Mouse (Mus musculus) G1E (cell line): Measurements from ENCODE around the gene Grsf1. TPM values are rescaled to one million over a fixed set of nuclear protein-coding genes. Genes with fewer than 3 reads are reported as not detected.
A peak's percentile ranks its signal among the peaks of the same experiment; 100 is the strongest.

Experiments used
- ATAC-seq: 2 replicates; pipeline ENCODE4 v1.8.0; 2016; ENCODE audit warnings: mild to moderate bottlenecking; ENCODE audit not compliant: insufficient number of reproducible peaks, poor library complexity, low FRiP score, severe bottlenecking; ENCODE audit errors: extremely low read depth
- DNase-seq: peaks from one replicate; pipeline ENCODE4 v3.0.0; 2012; ENCODE audit warnings: low spot score
- H3K27me3 ChIP-seq: 2 replicates; pipeline ENCODE4 v1.6.1; 2012; ENCODE audit warnings: mild to moderate bottlenecking, low read length, inconsistent platforms; ENCODE audit not compliant: insufficient read depth
- H3K36me3 ChIP-seq: replicated peaks from 2 replicates; pipeline ENCODE3; 2012; ENCODE audit warnings: mild to moderate bottlenecking, inconsistent platforms
- H3K4me1 ChIP-seq: 2 replicates; pipeline ENCODE4 v1.6.1; 2012; ENCODE audit warnings: low read depth, low read length, inconsistent platforms, mixed read lengths; ENCODE audit not compliant: insufficient read depth
- H3K4me3 ChIP-seq: 2 replicates; pipeline ENCODE4 v1.5.1; 2012; ENCODE audit warnings: low read depth, mild to moderate bottlenecking, inconsistent platforms, low read length, moderate library complexity, mixed read lengths
- H3K9me3 ChIP-seq: replicated peaks from 2 replicates; pipeline ENCODE4 v1.6.1; 2012; ENCODE audit warnings: inconsistent platforms
- CTCF ChIP-seq: IDR thresholded peaks from 2 replicates; pipeline ENCODE4 v1.5.1; 2012; ENCODE audit warnings: low read depth, low read length, inconsistent platforms, mixed read lengths
- GATA1 ChIP-seq: IDR thresholded peaks from 2 replicates; pipeline ENCODE4 v1.6.1; 2012; ENCODE audit warnings: borderline replicate concordance, low read length, inconsistent platforms, mixed read lengths
- GATA2 ChIP-seq: IDR thresholded peaks from 2 replicates; pipeline ENCODE4 v1.6.1; 2012; ENCODE audit warnings: low read depth, low read length, inconsistent platforms, borderline replicate concordance
- POLR2AphosphoS5 ChIP-seq: IDR thresholded peaks from 2 replicates; pipeline ENCODE4 v1.6.1; 2012; ENCODE audit warnings: low read depth, low read length, inconsistent platforms; ENCODE audit not compliant: insufficient replicate concordance
- TAL1 ChIP-seq: conservative IDR thresholded peaks from 2 replicates; pipeline ENCODE4 v1.6.1; 2012; ENCODE audit warnings: low read depth, low read length, inconsistent platforms, mixed read lengths
- polyA plus RNA-seq: library from polyadenylated mRNA; stranded (reverse); fragments of >175 nt; gene quantifications from 2 replicates; pipeline ENCODE4 v1.2.3, GENCODE M21; 2012
- total RNA-seq, 2 experiments: library from RNA; stranded (forward) in 1 of 2; stranded (reverse) in 1 of 2; fragments of 200-1000 nt in 1 of 2; fragments of >200 nt in 1 of 2; fragmentation: Nextera tagmentation in 1 of 2; gene quantifications; 2 replicates each; pipeline ENCODE4 v1.2.3; 2014 to 2017

Grsf1 gene
- total and polyA plus RNA-seq, 3 experiments = 57.3 to 130 (median 128) TPM

- peaks cover 92% of the 10 kb centered on the region for H3K36me3 ChIP-seq
- H3K9me3 ChIP-seq = no peaks in the 10 kb centered on the region
- no peak overlapping the region for H3K4me3 ChIP-seq
- DNase-seq (no peak), ATAC-seq (no peak)
- 0 out of 2 replicates have a peak, but pooled peaks cover 2% of the 10 kb centered on the region for H3K4me1 ChIP-seq
- TF ChIP-seq POLR2AphosphoS5 (no peak), CTCF (no peak), TAL1 (no peak), GATA2 (no peak)
- no peaks in the 10 kb centered on the region for H3K27me3 ChIP-seq
Observed at GRCm38 (mm10) chr5:88663875-88664274, 12.1 kb downstream of the Grsf1 start.

- no peak overlapping the region for H3K4me3 ChIP-seq
- 0 out of 2 replicates have a peak, but pooled peaks cover 2% of the 10 kb centered on the region for H3K4me1 ChIP-seq
- no peak for DNase-seq
- peaks cover 90% of the 10 kb centered on the region for H3K36me3 ChIP-seq
- H3K9me3 ChIP-seq = no peaks in the 10 kb centered on the region
- TF ChIP-seq CTCF (no peak), GATA2 (no peak), TAL1 (no peak), POLR2AphosphoS5 (no peak), GATA1 (no peak)
- no peak for ATAC-seq
- no peaks in the 10 kb centered on the region for H3K27me3 ChIP-seq
Observed at GRCm38 (mm10) chr5:88663151-88663550, 12.8 kb downstream of the Grsf1 start.

GRCm38 (mm10) chr5:88657868-88658267, 18.1 kb downstream of the Grsf1 start:
- Histone ChIP-seq H3K9me3 (no peaks in the 10 kb centered on the region), H3K27me3 (no peaks in the 10 kb centered on the region), H3K4me1 (no peaks in the 10 kb centered on the region), H3K36me3 (peaks cover 78% of the 10 kb centered on the region), H3K4me3 (no peak overlapping the region)
- no peak for TF ChIP-seq POLR2AphosphoS5
- TF ChIP-seq GATA2 = no peak
- TF ChIP-seq CTCF = no peak
- ATAC-seq (no peak), DNase-seq (no peak)

DNA sequence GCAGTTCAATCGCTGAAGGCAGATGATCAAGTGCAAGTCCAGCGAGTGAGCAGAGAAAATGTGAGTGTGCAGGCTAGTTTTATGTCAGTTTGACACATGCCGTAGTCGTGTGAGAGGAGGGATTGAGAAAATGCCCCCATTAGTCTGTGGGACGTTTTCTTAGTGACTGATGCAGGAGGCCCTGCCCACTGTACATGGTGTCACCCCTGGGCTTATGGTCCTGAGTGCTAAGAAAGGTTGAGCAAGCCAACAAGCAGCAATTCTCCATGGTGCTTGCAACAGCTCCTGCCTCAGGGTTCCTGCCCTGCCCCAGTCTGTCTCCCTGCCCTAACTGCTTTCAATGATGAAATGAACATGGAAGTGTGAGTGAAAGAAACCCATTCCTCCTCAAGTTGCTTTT, 23.4 kb downstream of the Grsf1 start:
- no peaks in the 10 kb centered on the region for H3K9me3 ChIP-seq
- peaks cover 65% of the 10 kb centered on the region for H3K36me3 ChIP-seq
- ATAC-seq (no peak), DNase-seq (no peak)
- TF ChIP-seq TAL1 = no peak
- no peak for TF ChIP-seq POLR2AphosphoS5
- no peak for TF ChIP-seq CTCF
- TF ChIP-seq GATA1 = no peak
- TF ChIP-seq GATA2 = no peak
- no peaks in the 10 kb centered on the region for H3K27me3 ChIP-seq
- H3K4me1 ChIP-seq = peaks cover 10% of the 10 kb centered on the region
- no peak overlapping the region for H3K4me3 ChIP-seq

GRCm38 (mm10) chr5:88649250-88650173, 26.5 kb downstream of the Grsf1 start:
- Histone ChIP-seq H3K36me3 (peaks cover 46% of the 10 kb centered on the region), H3K4me3 (no peak overlapping the region), H3K9me3 (no peaks in the 10 kb centered on the region), H3K4me1 (peaks cover 10% of the 10 kb centered on the region), H3K27me3 (no peaks in the 10 kb centered on the region)
- TF ChIP-seq TAL1 (0 out of 2 replicates have a peak, but pooled peaks have one; percentile 21), GATA1 (no peak), GATA2 (no peak)
- no peak for DNase-seq
- ATAC-seq = peak; percentile 79

GRCm38 (mm10) chr5:88645405-88645804, 30.6 kb downstream of the Grsf1 start:
- H3K4me3 ChIP-seq = no peak overlapping the region
- H3K27me3 ChIP-seq = no peaks in the 10 kb centered on the region
- peaks cover 48% of the 10 kb centered on the region for H3K36me3 ChIP-seq
- H3K4me1 ChIP-seq = peaks cover 10% of the 10 kb centered on the region
- DNase-seq (no peak), ATAC-seq (no peak)
- H3K9me3 ChIP-seq = no peaks in the 10 kb centered on the region
- TF ChIP-seq POLR2AphosphoS5 (no peak), TAL1 (no peak), GATA1 (no peak), CTCF (no peak)
